Mouse (Mus musculus): ENCODE results near the gene Morc2a.
"Not testable (repeated sequence)": the region's sequence is repeated elsewhere in the genome, so short reads cannot be mapped to it uniquely, and the experiment has no call there.

DNA sequence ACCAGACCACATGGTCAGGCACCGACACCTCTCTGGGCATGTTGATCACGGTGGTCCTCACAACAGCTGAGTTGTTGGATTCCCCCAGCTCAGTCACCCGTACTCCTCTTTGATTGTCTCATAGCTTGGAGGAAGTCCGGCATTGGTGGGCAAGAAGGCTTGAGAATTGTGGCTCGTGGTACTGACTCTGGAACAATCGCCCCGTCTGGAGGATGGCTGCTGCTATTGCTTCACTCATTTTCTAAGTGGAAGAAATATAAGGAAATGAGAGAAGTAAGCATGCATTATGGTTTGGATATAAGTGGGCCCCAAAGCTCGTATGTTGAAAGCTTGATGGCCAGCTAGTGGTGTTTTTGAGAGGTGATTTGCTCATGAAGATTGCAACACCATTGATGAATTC lies 15.7 kb upstream of the Morc2a start:
- TF ChIP-seq CHD2 (IDR thresholded peaks at IDR 0.05; ENCODE audit: low read depth, low read length); ZC3H11A (IDR thresholded peaks at IDR 0.05; ENCODE audit: borderline replicate concordance, low read depth, low read length); HCFC1 (IDR thresholded peaks at IDR 0.05; ENCODE audit: borderline replicate concordance, insufficient read depth, low read length); MAFK (IDR thresholded peaks at IDR 0.05; ENCODE audit: insufficient read depth, low read depth, low read length): not testable (repeated sequence)
